Mouse (Mus musculus): Measurements from ENCODE around the gene Nell1.

Nell1 gene

DNA sequence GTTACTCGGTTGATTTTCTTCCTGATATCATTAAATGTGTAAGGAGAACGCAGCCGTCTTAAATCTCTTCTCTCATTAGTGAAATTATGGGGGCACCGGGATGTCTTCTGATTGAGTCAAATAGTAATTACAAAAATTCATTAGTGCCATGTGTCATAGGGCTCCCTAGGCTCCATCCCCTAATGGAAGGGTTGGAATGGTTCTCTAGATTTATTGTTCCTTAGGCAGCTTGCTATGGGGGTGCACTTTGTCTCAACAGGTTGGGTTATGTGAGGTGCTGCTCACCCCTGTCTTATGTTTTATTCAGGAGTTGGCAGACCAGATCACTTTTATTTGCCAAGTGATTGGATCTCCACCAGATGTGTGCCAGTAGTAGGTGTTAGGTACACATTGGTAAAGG lies 75.5 kb downstream of the Nell1 start:
- DNase-seq (ENCODE audit: low spot score in 2 of 2) = no peak

DNA sequence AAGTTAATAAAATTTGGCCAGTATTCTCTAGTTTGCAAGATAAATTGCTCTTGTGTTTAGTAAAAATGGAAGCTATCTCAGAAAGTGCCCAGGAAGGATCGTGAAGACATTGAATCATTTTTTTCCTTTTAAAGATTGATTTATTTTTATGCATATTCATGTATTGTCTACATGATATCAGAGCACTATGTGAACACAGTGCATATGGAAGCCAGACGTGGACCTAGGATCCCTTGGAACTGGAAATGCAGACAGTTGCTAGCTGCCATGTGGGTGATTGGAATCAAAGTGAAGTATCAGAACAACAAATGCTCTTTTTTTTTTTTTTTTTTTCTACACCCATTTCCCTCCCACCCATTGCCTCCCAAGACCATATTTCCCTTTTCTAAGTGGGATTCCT lies 79.0 kb downstream of the Nell1 start:
- DNase-seq (ENCODE audit: low spot score in 2 of 2) = no peak

DNA sequence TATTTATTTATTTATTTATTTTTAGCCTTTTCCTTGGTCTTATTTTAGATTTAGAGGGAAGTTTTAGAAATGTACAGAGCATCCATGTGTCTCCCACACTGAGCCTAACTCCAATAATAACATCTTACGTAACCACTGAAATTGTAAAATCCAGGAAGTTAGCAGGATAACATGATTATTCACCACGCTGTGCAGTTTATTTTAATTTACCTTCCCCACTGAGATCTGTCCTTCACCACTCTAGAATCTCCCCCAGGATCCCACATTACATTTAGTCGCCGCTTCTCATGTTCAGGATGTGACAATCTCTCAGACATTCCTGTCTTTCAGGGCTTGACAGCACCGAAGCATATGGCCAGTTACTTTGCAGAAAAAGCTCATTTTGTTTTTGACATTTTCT lies 119.8 kb downstream of the Nell1 start:
- no peak for DNase-seq (ENCODE audit: low spot score in 2 of 2)

DNA sequence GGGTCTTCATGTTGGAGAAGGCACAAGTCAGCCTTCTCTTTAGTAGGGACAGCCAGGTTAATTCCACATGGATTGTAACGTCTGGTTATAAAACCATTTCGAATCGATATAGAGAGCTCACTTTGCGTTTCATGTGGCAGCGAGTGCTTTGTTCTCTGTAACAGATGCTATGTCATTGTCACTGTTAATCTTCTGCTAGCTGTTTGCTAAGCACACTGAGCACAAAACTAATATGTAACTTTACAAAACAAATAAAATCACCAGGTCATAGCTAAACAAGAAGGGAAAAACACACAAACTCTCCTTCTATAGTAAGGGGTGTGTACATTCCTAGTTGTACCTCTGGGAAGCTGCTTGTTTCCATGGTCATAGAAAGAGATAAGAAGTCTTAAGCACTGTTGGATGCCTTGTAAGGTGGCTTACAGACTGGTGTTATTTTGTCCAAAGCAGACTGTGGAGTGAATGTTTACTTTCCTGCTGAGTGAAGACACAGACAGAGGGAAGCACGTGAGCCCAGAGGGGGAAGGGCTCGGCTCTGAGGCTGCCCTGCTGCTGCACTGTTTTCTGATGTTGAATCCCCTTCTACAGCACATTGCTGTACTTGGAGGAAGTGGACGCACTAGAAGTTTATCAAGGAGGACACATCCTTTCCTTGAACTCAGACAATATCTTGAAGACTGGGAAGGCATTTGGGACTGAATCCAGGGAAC lies 131.1 kb downstream of the Nell1 start:
- no peak for DNase-seq (ENCODE audit: low spot score in 2 of 2)

DNA sequence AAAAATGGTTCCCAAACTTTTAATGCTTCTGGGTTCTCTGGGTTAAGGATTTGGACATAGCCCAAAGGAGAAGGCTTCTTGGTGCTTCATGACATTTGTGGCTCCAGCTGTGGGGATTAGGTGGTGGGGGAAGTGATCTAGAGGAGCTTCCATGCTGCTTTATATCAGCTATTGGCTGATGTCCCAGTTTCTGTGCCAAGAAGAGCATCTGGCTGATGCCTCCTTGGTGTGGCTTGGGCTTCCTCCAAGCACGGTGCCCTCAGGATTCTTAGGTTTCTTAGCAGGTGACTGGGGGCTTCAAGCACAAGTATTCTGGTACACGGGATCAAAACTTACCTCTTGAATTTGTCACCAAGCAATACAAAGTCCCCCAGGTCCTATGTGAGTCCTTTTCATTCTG lies 132.6 kb downstream of the Nell1 start:
- no peak for DNase-seq (ENCODE audit: low spot score in 2 of 2)

DNA sequence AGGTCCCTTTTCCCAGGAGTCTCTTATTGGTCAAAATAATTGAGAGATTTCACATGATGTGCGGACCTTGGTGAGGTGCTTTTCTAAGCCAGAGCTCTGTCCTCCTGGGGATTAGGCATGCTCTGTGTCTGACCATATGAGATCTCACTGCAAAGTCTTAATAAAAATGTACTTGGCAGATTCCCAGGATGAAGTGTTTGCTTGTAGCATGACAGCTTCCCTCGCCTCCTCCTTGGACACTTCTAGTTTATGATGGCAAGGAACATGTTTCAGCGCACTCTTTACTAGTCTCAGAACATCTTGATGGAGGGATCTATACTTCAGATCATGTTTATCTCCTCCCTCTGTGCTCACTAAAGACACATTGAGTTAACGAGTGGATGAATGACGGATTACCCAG lies 143.7 kb downstream of the Nell1 start:
- no peak for DNase-seq (ENCODE audit: low spot score in 2 of 2)

DNA sequence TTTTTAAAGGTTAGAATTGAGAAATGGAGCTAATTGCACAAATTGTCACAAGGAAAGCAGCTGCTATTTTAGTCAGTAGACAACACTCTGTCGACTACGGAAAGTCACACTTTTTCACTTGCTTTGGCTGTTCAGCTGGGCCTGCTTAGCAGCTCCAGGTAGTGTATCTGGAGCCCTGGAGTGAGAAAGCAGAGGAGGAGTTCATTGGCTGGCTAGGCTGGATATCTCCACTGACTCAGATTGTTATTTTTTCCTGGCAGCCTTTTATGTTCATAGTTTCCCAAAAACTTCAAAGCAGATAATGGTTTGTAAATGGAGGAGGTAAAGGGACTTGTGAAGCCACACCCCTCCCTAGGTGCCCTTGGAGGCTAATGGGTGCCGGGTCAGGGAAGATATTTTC lies 163.0 kb downstream of the Nell1 start:
- DNase-seq (ENCODE audit: low spot score in 2 of 2) = no peak

DNA sequence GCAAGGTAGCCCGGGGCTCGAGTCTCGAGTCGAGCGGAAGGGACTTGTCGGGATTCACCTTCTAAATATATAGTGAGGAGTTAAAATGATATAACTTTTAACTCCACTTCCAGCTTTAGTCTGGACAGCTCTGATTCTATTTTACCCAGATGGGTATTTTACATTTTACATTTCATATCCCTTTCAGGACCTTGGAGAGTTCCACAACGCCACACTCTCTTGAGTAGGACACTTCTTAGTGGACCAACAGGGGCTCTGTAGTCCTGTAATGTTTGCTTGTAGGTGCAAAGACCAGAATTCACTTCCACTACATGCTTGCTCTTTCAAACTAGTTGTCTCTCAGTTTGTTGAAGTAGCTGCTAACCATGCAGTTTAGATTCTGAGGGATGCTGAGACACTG lies 174.7 kb downstream of the Nell1 start:
- DNase-seq (ENCODE audit: low spot score in 2 of 2) = no peak

DNA sequence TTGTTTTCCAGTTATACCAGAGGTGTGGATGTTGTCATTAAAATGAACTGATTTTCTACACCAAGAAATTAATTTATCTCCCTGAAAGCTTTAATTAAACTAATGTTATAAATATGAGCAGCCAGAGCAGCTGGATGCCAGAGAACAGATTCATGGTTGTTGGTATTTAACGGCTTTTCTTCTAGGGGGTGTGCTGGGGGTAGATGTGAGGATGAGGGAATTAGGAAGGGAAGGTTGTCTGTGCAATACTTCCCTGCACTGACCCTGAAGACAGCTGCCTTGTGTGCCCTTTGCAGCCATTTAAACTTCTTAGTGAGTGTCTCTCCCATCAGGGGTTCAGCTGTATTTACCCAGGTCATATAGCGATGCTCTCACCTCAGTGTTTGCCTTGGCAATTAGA lies 176.2 kb downstream of the Nell1 start:
- no peak for DNase-seq (ENCODE audit: low spot score in 2 of 2)

DNA sequence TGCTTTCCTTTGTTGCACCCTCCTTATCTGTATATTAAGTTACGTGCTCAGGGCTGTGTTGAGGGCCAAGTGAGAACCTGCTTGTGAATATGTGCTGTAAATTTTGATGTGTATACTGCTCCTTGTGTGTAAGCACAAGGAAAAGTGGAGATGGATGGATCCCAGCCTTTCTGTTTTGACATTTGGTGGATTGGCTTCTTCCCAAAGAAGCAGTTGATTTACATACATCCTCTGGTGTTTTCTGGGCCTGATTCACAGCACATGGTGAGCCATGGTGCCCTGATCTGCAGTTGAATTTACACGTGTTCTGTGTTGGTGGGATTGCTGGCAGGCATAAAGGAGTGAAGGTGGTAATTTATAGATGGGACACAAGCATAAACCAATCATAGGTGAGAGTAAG lies 179.0 kb downstream of the Nell1 start:
- no peak for DNase-seq (ENCODE audit: low spot score in 2 of 2)

DNA sequence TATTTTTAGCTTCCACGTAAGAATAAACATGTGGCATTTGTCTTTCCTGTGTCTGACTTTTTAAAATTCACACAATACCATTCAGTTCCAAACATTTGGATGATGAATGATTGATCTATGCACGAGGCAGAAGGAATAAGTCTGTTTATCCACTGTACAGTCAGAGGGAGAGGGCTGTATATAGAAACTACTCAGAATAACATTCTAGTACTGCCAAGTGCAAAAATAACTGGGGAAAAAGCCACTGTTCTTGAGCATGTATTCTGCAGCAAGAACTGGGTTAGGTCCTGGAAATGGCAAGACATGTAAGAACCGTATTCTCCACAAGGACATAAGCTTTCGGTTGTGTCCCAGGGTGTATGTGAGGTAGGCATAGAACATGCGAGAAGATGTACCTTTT lies 187.9 kb downstream of the Nell1 start:
- DNase-seq (ENCODE audit: low spot score in 2 of 2) = no peak

DNA sequence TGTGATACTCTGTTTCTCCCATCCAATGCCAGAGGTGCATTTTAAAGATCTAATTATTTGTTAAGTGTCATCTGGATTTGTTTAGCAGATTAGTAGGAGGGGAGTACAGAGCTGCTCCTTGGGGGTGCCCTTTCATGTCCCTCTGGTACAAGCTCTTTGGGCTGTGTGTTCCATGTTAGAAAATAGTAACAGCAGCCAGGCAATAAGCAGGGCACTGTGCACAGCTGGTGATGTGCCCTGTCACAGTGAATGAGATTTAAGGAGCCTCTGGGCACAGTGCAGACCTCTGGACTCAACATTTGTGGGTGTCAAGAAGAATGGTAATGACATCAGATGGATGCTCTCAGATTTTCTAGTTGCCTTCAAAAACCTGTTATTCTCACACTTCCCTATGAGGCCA lies 194.1 kb downstream of the Nell1 start:
- no peak for DNase-seq (ENCODE audit: low spot score in 2 of 2)

DNA sequence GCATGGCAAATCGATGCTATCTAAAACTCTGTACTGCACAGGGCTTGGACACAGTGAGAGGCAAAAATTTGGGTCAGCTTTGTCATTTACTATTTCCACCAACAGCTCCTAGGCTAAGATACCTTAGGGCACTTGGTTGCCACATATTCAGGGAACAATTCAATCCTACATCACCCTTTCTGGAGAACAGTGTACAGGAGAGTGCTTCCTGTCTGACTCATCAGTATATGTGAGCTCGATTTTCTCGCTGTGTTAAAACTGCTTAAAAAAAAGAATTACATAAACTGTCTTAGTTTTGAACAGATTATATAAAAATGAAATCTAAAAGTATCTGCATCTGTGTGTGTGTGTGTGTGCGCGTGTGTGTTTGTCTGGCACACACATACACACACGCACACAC lies 211.6 kb downstream of the Nell1 start:
- no peak for DNase-seq (ENCODE audit: low spot score in 2 of 2)

DNA sequence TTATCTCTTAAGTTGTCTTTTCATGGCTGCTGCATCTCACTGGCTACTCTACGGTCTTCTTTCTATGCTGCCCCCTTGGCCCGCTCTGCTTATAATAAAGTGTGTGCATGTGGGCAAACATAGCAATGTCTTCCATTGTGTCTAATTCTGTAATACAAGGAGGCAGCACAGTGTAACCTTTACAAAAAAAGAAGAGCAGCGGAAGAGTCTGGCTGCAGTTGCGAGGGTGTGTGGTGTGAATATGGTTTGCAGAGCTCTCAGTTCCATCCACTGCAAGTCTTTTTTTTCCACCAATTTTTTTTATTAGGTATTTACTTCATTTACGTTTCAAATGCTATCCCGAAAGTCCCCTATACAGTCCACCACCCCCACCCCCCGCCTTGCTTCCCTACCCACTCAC lies 219.3 kb downstream of the Nell1 start:
- no peak for DNase-seq (ENCODE audit: low spot score in 2 of 2)

DNA sequence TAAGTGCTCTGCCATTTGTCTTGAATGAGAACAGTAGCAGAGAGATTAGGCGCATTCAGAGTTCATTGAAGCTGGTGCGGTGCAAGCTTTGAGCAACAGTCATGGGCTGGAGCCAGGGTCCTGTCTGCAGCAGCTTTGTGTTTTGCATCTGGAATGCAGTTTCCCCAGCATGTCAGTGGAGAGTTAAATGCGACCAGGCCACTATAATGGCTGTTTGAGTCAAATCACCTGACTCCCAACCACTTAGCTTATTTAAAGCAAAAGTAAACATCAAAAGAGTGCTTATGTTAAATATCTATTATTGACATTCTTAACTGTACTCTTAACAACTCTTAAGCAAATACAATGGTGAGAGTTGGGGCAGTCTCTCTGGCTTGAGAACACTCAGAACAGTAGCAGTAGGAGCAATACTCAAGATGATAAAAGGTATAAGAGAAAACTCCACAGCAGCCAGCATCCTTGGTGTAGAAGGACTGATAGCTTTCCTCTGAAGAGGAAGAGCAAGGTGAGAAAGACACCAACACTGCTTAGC lies 220.5 kb downstream of the Nell1 start:
- no peak for DNase-seq (ENCODE audit: low spot score in 2 of 2)

DNA sequence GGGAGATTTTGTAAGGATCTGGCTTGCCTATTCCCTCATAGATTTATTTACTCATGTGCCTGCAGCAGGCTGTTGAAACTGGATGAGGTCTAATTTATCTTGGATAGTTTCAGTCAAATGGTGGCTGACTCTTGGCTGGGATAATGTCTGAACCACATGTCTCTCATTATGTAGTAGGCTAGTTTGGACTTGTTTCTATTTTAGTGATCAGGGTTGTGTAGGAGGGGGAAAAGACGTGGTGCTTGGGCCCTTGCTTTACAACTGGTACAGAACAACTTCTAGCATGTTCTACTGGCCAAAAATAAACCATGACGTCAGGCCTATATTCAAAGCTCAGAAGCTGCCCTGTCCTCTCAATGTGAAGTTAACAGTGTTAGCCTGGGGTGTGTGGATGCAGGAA lies 230.6 kb downstream of the Nell1 start:
- no peak for DNase-seq (ENCODE audit: low spot score in 2 of 2)

DNA sequence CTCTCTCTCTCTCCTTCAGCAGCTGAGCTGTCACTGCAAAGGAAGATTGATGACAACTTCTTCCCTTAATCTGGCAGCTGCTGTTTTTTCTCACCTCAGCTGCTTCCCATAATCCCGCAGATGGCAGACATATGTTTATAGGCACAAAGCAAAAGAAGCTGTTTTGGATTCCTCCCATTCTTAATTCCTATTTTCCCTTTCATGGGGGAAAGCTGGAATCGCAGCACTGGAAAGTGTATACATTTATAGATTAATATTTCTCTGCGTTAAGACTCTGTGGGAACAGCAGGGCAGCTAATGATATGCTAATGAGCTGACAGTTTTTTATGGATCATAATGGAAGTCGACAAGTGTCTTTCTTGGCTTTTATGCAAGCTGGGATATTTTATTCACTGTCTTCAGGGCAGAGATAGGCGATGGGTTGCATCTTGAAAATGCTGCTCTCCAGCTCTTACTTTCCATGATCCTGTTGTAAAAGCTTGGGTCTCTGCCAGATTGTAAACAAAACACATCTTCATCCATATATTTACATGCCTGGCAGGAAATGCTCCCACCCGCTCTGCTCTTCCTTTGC lies 236.1 kb downstream of the Nell1 start:
- DNase-seq (ENCODE audit: low spot score in 2 of 2) = no peak

DNA sequence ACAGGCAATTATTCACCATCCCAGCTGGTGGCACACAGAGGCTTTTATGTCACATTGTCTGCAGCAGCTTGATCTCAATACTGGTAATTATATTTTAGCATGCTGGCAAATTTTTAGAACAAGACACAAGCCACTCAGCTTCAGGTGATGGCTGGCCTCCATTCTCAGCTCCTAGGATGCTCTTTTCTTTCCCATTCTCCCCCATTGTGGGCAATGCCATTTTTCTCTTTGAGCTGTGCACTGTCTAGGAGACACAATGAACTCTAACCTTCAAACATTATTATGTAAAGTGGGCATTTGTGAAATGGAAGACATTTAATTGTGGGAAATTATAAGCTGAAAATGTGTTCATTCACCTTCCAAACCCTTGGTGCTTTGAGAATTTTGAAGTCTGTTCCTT lies 247.2 kb downstream of the Nell1 start:
- no peak for DNase-seq (ENCODE audit: low spot score in 2 of 2)

DNA sequence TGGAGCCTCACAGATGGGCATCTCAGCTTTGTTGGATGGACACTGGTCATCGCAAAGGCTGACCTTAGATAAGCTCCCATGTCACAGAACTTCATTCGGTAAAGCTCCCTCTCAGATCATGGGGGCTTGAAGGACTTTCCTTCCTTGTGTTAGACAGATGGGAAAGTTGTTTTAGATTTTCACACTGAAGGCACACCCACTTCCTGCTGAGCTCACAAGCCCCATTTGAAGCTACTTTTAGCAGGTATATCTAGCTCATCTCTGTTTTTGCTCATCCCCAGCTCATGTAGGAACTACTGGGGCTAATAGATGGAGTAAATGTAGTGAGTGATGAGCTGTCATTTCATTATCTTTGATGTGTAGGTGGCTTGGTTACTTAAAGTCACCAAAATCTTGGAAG lies 252.0 kb downstream of the Nell1 start:
- DNase-seq (ENCODE audit: low spot score in 2 of 2) = no peak

DNA sequence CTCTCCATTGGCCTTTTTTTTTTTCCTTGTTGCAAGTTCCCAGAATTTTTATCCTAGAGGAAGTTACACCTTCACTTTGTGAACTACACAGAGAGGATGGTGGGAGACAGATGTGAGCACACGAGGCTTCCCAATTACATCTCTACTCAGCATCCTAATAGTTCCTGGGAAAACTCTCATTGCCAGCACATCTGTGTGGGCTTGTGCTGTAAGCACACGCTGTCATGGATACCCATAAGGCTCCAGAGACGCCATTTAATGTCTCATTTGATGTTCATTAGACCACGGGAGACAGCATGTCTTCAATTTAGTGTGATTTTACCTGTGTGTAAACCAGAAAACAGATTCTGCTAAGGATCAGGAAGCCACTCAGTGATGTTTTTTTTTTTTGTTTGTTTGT lies 253.6 kb downstream of the Nell1 start:
- no peak for DNase-seq (ENCODE audit: low spot score in 2 of 2)

DNA sequence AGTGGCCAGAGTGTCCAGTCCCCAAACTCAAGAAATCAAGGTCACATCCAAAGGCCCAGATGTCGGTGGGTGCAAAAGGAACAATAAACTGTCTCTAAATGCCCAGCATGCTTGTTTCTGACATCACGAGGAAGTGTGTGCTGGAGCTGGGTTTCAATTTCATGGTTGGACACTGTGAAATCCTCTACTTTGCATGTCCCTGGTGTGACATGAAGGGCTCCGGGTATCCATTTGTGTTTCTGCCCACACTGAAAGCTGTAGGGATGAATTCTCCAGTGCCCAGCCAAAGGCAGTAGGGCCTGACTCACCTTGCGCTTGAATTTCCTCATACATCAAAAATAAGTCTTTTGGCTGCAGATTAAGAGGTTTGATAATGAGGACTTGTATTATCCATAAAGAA lies 266.5 kb downstream of the Nell1 start:
- DNase-seq (ENCODE audit: low spot score in 2 of 2) = no peak

DNA sequence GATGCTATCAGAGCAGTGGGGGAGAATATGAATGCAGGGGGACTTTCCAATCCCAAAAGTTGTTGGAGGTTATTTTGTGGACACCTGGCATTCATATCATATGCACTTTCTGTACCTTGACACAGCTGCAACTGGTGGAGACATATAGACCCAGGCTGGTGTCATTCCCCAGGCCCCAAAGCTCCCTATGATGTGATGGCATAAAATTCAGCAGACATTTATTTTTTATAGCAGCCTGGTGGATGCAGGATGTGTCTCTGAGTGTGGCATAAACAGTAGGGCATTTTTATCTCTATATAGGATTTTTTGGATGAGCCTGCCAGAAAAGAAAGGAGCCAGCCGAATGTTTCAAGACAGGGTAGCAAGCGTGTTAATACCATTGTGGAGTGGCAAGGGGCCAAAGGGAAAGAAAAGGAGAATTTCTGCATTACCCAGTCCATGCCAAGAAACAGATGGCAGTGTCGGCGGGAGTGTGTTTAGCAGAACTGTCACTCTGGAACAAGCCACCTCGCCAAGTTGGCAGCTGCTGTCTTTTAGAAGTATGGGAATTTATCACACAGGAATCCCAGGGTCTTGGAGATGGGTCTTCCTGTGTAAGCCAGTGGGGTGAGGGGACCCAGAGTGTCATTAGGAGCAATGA lies 267.1 kb downstream of the Nell1 start:
- peak; percentile 74 to 85 for DNase-seq (ENCODE audit: low spot score in 2 of 2)

DNA sequence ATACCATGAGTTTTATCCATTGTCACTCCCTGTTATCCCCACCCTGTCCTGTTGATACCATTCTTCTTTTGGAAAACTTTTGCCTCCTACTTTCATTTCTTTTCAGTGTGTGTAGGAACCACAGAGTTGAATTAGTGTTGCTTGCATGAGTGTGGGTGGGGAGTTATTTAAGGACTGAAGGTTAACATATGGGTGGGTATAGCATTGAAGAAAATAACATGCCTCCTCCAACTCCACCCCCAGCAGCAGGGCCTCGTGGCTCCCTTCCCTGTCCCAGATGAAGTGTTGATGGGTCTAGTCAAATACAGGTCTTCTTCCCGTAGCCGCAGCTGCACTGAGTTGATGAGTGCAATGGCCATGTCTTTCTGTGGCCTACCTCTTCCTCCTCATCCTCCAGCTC lies 278.5 kb downstream of the Nell1 start:
- no peak for DNase-seq (ENCODE audit: low spot score in 2 of 2)
